Mouse (Mus musculus) testis, adult 2 months (tissue): ENCODE measurements around the gene Aldoc.

Experiments used
- CTCF ChIP-seq: fragments of 200-500 bp; IDR thresholded peaks from 2 replicates; pipeline ENCODE4 v1.5.1; 2012; ENCODE audit warnings: low read depth, mild to moderate bottlenecking, inconsistent platforms, low read length, moderate library complexity; ENCODE audit not compliant: control insufficient read depth, insufficient read depth, insufficient replicate concordance
- POLR2A ChIP-seq: fragments of 200-500 bp; IDR thresholded peaks from 2 replicates; pipeline ENCODE4 v1.6.1; 2012; ENCODE audit warnings: low read depth, mild to moderate bottlenecking, inconsistent platforms, low read length, moderate library complexity; ENCODE audit not compliant: control insufficient read depth

- TF ChIP-seq POLR2A (no peak), CTCF (no peak)
These were observed 25.7 kb downstream of the Aldoc start for GRCm38 (mm10) chr11:78348474-78348873.
